Mouse (Mus musculus): Measurements from ENCODE around the gene Nxpe3. TPM values are rescaled to one million over a fixed set of nuclear protein-coding genes. Genes with fewer than 3 reads are reported as not detected.

Gene Nxpe3
- polyA plus RNA-seq, 1 experiment = 1.3 TPM

GRCm38 (mm10) chr16:55887814-55888583 is 7.1 kb downstream of the Nxpe3 start:
- Histone ChIP-seq H3K36me3 (ENCODE audit: control insufficient read depth, insufficient read depth) (peaks cover 22% of the 10 kb centered on the region), H3K79me3 (ENCODE audit: low read depth) (no peaks in the 10 kb centered on the region), H3K79me2 (ENCODE audit: control insufficient read depth, insufficient read depth) (peaks cover 8% of the 10 kb centered on the region), H3ac (ENCODE audit: control insufficient read depth, insufficient read length, low read depth) (no peak overlapping the region), H3K27me3 (ENCODE audit: control insufficient read depth, insufficient read depth, insufficient read length) (no peaks in the 10 kb centered on the region), H3K4me3 (ENCODE audit: insufficient read depth, poor library complexity, severe bottlenecking) (no peak overlapping the region)
- no peak for TF ChIP-seq MYOD1 (IDR thresholded peaks at IDR 0.05; ENCODE audit: control insufficient read depth, insufficient read length, low read depth)
- TF ChIP-seq MYOG (IDR thresholded peaks at IDR 0.05; ENCODE audit: control insufficient read depth, extremely low read depth, insufficient read length) = no peak
- no peak for TF ChIP-seq MAX (IDR thresholded peaks at IDR 0.05)
- no peak for TF ChIP-seq CTCF (IDR thresholded peaks at IDR 0.05; ENCODE audit: control insufficient read depth, insufficient read depth, insufficient read length)
- TF ChIP-seq FOSL1 (IDR thresholded peaks at IDR 0.05; ENCODE audit: insufficient read depth, low read length, poor library complexity, severe bottlenecking) = no peak
- no peak for TF ChIP-seq CEBPB (IDR thresholded peaks at IDR 0.05; ENCODE audit: low read depth)
- TF ChIP-seq USF1 (IDR thresholded peaks at IDR 0.05; ENCODE audit: low read depth) = no peak

GRCm38 (mm10) chr16:55884246-55884645 is 10.8 kb downstream of the Nxpe3 start:
- TF ChIP-seq MYOG (IDR thresholded peaks at IDR 0.05; ENCODE audit: control insufficient read depth, extremely low read depth, insufficient read length) (no peak), USF1 (IDR thresholded peaks at IDR 0.05; ENCODE audit: low read depth) (no peak), CTCF (IDR thresholded peaks at IDR 0.05; ENCODE audit: control insufficient read depth, insufficient read depth, insufficient read length) (no peak), MAX (IDR thresholded peaks at IDR 0.05) (no peak), FOSL1 (IDR thresholded peaks at IDR 0.05; ENCODE audit: insufficient read depth, low read length, poor library complexity, severe bottlenecking) (no peak), MYOD1 (IDR thresholded peaks at IDR 0.05; ENCODE audit: control insufficient read depth, insufficient read length, low read depth) (no peak), CEBPB (IDR thresholded peaks at IDR 0.05; ENCODE audit: low read depth) (no peak)
- Histone ChIP-seq H3ac (ENCODE audit: control insufficient read depth, insufficient read length, low read depth) (no peak overlapping the region), H3K4me3 (ENCODE audit: insufficient read depth, poor library complexity, severe bottlenecking) (no peak overlapping the region), H3K27me3 (ENCODE audit: control insufficient read depth, insufficient read depth, insufficient read length) (no peaks in the 10 kb centered on the region), H3K79me2 (ENCODE audit: control insufficient read depth, insufficient read depth) (no peaks in the 10 kb centered on the region), H3K36me3 (ENCODE audit: control insufficient read depth, insufficient read depth) (peaks cover 18% of the 10 kb centered on the region), H3K79me3 (ENCODE audit: low read depth) (no peaks in the 10 kb centered on the region)

- no peak overlapping the region for H3ac ChIP-seq (ENCODE audit: control insufficient read depth, insufficient read length, low read depth)
- no peaks in the 10 kb centered on the region for H3K79me2 ChIP-seq (ENCODE audit: control insufficient read depth, insufficient read depth)
- no peaks in the 10 kb centered on the region for H3K27me3 ChIP-seq (ENCODE audit: control insufficient read depth, insufficient read depth, insufficient read length)
- no peak overlapping the region for H3K4me3 ChIP-seq (ENCODE audit: insufficient read depth, poor library complexity, severe bottlenecking)
- no peaks in the 10 kb centered on the region for H3K36me3 ChIP-seq (ENCODE audit: control insufficient read depth, insufficient read depth)
- no peaks in the 10 kb centered on the region for H3K79me3 ChIP-seq (ENCODE audit: low read depth)
- TF ChIP-seq USF1 (IDR thresholded peaks at IDR 0.05; ENCODE audit: low read depth) = no peak
- no peak for TF ChIP-seq CTCF (IDR thresholded peaks at IDR 0.05; ENCODE audit: control insufficient read depth, insufficient read depth, insufficient read length)
- no peak for TF ChIP-seq FOSL1 (IDR thresholded peaks at IDR 0.05; ENCODE audit: insufficient read depth, low read length, poor library complexity, severe bottlenecking)
- TF ChIP-seq MYOG (IDR thresholded peaks at IDR 0.05; ENCODE audit: control insufficient read depth, extremely low read depth, insufficient read length) = no peak
- TF ChIP-seq CEBPB (IDR thresholded peaks at IDR 0.05; ENCODE audit: low read depth) = no peak
- no peak for TF ChIP-seq MYOD1 (IDR thresholded peaks at IDR 0.05; ENCODE audit: control insufficient read depth, insufficient read length, low read depth)
- TF ChIP-seq MAX (IDR thresholded peaks at IDR 0.05) = no peak
Measured at GRCm38 (mm10) chr16:55876025-55876424, 19.1 kb downstream of the Nxpe3 start.

- TF ChIP-seq USF1 (IDR thresholded peaks at IDR 0.05; ENCODE audit: low read depth) (no peak), MAX (IDR thresholded peaks at IDR 0.05) (no peak), MYOD1 (IDR thresholded peaks at IDR 0.05; ENCODE audit: control insufficient read depth, insufficient read length, low read depth) (no peak), FOSL1 (IDR thresholded peaks at IDR 0.05; ENCODE audit: insufficient read depth, low read length, poor library complexity, severe bottlenecking) (no peak), MYOG (IDR thresholded peaks at IDR 0.05; ENCODE audit: control insufficient read depth, extremely low read depth, insufficient read length) (no peak), CEBPB (IDR thresholded peaks at IDR 0.05; ENCODE audit: low read depth) (no peak), CTCF (IDR thresholded peaks at IDR 0.05; ENCODE audit: control insufficient read depth, insufficient read depth, insufficient read length) (no peak)
- H3K27me3 ChIP-seq (ENCODE audit: control insufficient read depth, insufficient read depth, insufficient read length) = no peaks in the 10 kb centered on the region
Measured at GRCm38 (mm10) chr16:55863832-55864231, 31.3 kb downstream of the Nxpe3 start.

GRCm38 (mm10) chr16:55863149-55863815 is 31.8 kb downstream of the Nxpe3 start:
- H3K27me3 ChIP-seq (ENCODE audit: control insufficient read depth, insufficient read depth, insufficient read length) = no peaks in the 10 kb centered on the region
- H3K36me3 ChIP-seq (ENCODE audit: control insufficient read depth, insufficient read depth) = peaks cover 11% of the 10 kb centered on the region
- no peak for TF ChIP-seq CEBPB (IDR thresholded peaks at IDR 0.05; ENCODE audit: low read depth)
- no peak for TF ChIP-seq FOSL1 (IDR thresholded peaks at IDR 0.05; ENCODE audit: insufficient read depth, low read length, poor library complexity, severe bottlenecking)
- peak; percentile 23 for TF ChIP-seq MAX (IDR thresholded peaks at IDR 0.05)
- TF ChIP-seq CTCF (IDR thresholded peaks at IDR 0.05; ENCODE audit: control insufficient read depth, insufficient read depth, insufficient read length) = peak; percentile 80
- H3ac ChIP-seq (ENCODE audit: control insufficient read depth, insufficient read length, low read depth) = no peak overlapping the region
- no peaks in the 10 kb centered on the region for H3K79me3 ChIP-seq (ENCODE audit: low read depth)
- no peaks in the 10 kb centered on the region for H3K79me2 ChIP-seq (ENCODE audit: control insufficient read depth, insufficient read depth)
- H3K4me3 ChIP-seq (ENCODE audit: insufficient read depth, poor library complexity, severe bottlenecking) = no peak overlapping the region

More at GRCm38 (mm10) chr16:55863832-55864231, 31.3 kb downstream of the Nxpe3 start:
- Histone ChIP-seq H3K4me3 (ENCODE audit: insufficient read depth, poor library complexity, severe bottlenecking) (no peak overlapping the region), H3K36me3 (ENCODE audit: control insufficient read depth, insufficient read depth) (peaks cover 9% of the 10 kb centered on the region), H3K79me2 (ENCODE audit: control insufficient read depth, insufficient read depth) (no peaks in the 10 kb centered on the region), H3K79me3 (ENCODE audit: low read depth) (no peaks in the 10 kb centered on the region), H3ac (ENCODE audit: control insufficient read depth, insufficient read length, low read depth) (no peak overlapping the region)
